Mouse (Mus musculus) bone marrow, adult 2 months (tissue): Measurements from ENCODE around the gene Tent4b. TPM values are rescaled to one million over a fixed set of nuclear protein-coding genes. Genes with fewer than 3 reads are reported as not detected.
A peak's percentile ranks its signal among the peaks of the same experiment; 100 is the strongest.

Source experiments
- H3K27ac ChIP-seq: fragments of 200-500 bp; 2 replicates; pipeline ENCODE4 v1.5.1; 2012; ENCODE audit warnings: low read depth, mild to moderate bottlenecking, control low read depth, inconsistent platforms, low read length; ENCODE audit not compliant: control insufficient read depth, poor library complexity, insufficient read depth
- H3K4me1 ChIP-seq: fragments of 200-500 bp; 2 replicates; pipeline ENCODE4 v1.6.1; 2011; ENCODE audit warnings: low read length; ENCODE audit not compliant: control insufficient read depth, insufficient read depth
- H3K4me3 ChIP-seq: fragments of 200-500 bp; replicated peaks from 2 replicates; pipeline ENCODE3; 2011; ENCODE audit warnings: mild to moderate bottlenecking, low read depth, low read length, control low read depth; ENCODE audit not compliant: control insufficient read depth
- CTCF ChIP-seq: fragments of 200-500 bp; IDR thresholded peaks from 2 replicates; pipeline ENCODE4 v1.5.1; 2011; ENCODE audit warnings: low read length, control low read depth; ENCODE audit not compliant: control insufficient read depth, insufficient read depth
- POLR2A ChIP-seq: fragments of 200-500 bp; IDR thresholded peaks from 2 replicates; pipeline ENCODE4 v1.6.1; 2011; ENCODE audit warnings: low read depth, mild to moderate bottlenecking, control low read depth, low read length, borderline replicate concordance; ENCODE audit not compliant: control insufficient read depth
- WGBS: fragments of 180-500 bp; shearing (Covaris S2); methylation state at CpG from one replicate; pipeline ENCODE4 v1.1.7; 2018; 5-methylcytosine and 5-hydroxymethylcytosine counted together
- polyA plus RNA-seq: library from polyadenylated mRNA; stranded (reverse); fragments of >200 nt; gene quantifications from 2 replicates; pipeline ENCODE4 v1.2.4, GENCODE M21; 2011; ENCODE audit warnings: low replicate concordance; ENCODE audit not compliant: missing spikeins, insufficient read depth, insufficient read length

Gene Tent4b
- polyA plus RNA-seq, 1 experiment, result 15.1 TPM

- Histone ChIP-seq H3K4me1 (peaks cover 8% of the 10 kb centered on the region; the same call in 1 of the 2 replicates), H3K4me3 (no peak overlapping the region), H3K27ac (no peak overlapping the region)
- 8% methylated on average over 6 of the region's 6 CpGs for WGBS
- TF ChIP-seq POLR2A (no peak), CTCF (no peak)
Observed at GRCm38 (mm10) chr8:88279670-88280069, 80.7 kb downstream of the Tent4b start.

GRCm38 (mm10) chr8:88280904-88281303, 81.9 kb downstream of the Tent4b start:
- TF ChIP-seq CTCF (no peak), POLR2A (no peak)

DNA sequence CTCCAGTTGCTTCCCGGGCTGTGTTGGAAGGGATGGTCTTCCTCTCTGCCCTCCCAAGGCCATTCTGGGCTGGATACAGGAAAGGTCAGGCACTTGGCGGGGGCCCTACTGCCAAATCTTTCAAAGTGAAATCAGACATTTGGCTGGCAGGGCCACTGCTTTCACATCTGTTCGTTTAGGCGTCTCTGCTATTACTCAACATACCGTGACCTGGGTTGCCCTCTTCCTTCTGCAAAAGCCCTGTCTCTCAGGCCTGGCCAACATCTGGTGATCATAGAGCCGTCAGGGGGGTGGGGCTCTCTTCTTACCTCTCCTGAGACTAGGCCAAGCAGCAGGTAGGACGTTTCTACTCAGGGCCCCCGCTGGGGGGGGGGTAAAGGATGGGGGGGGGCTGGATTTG, 83.7 kb downstream of the Tent4b start:
- TF ChIP-seq POLR2A (no peak), CTCF (no peak)
- H3K27ac ChIP-seq, result peak overlapping the region; percentile 43
- WGBS, result 14% methylated on average over 8 of the region's 8 CpGs
- H3K4me3 ChIP-seq, result no peak overlapping the region
- peaks cover 8% of the 10 kb centered on the region; the same call in 1 of the 2 replicates for H3K4me1 ChIP-seq

More at GRCm38 (mm10) chr8:88280904-88281303, 81.9 kb downstream of the Tent4b start:
- H3K4me1 ChIP-seq, result peaks cover 8% of the 10 kb centered on the region; the same call in 1 of the 2 replicates
- no peak overlapping the region for H3K27ac ChIP-seq
- no peak overlapping the region for H3K4me3 ChIP-seq
- WGBS, result 19% methylated on average over 7 of the region's 7 CpGs

DNA sequence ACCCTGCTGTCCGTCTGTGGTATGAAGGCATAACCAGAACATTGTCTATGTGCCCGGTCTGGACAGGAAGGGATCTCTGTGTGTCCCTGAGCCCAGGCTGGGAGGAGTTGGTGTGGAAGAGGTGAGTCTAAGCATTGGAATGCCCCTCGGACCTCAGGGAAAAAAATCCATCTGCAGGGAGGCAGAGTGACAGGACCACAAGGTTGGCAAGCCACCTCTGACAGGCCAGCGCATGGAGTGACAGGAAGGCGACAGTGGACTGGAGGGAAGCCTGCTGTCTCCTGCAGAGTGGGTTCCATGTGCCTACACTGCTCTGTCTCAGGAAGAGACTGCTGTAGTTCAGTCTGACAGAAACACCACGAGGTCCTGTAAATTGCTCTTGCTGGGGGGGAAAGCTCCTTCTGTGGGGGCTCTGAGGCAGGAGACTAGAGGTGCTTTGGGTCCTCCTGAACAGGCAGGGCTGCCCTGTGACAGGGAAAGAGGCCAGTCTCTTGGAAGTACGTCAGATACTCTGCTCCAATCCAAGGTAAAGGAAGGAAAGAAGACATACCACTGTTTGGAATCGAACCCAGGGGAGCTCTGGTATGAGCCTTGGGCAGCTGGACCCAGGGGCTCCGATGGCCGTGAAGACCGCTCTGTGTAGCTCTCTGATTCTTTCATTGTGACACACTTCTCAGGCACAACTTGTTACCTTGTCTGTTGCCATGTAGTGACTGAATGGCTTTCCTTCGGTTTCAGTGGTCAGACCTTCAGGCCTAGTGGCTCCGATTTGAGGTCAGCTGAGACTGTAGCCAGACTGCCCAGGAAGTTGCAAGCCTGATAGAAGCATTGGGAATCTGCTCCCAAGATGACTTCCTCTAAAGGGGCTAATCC, 84.5 kb downstream of the Tent4b start:
- H3K4me1 ChIP-seq, result peaks cover 12% of the 10 kb centered on the region; the same call in 1 of the 2 replicates
- no peak for TF ChIP-seq POLR2A
- TF ChIP-seq CTCF, result no peak
- H3K4me3 ChIP-seq, result no peak overlapping the region
- H3K27ac ChIP-seq, result no peak overlapping the region
- WGBS, result 71% methylated on average over 13 of the region's 13 CpGs

DNA sequence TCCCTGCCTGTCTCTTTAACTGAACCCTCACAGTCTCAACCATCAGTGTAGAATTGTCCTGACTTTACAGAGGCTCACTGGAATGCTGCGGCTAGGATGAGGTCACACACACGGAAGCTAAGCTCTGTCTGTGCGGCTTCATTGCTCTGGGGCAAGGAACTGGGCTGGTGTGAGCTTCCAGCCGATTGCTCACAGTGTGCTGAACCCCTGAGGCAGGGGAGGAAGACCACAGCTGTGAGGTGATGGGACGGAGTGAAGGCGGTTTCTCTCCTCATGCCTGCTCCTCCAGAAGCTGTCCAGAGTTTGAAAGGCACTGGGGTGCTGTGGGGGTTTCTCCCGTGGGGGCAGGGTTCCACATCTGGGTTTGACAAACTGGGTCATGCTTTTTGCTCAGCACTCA, 85.7 kb downstream of the Tent4b start:
- Histone ChIP-seq H3K27ac (peak overlapping the region; percentile 53; the same call in 1 of the 2 replicates), H3K4me1 (peaks cover 9% of the 10 kb centered on the region; the same call in 1 of the 2 replicates), H3K4me3 (no peak overlapping the region)
- no peak for TF ChIP-seq POLR2A
- no peak for TF ChIP-seq CTCF
- WGBS, result 78% methylated on average over 7 of the region's 7 CpGs

- H3K4me1 ChIP-seq, result peaks cover 11% of the 10 kb centered on the region; the same call in 1 of the 2 replicates
- no peak overlapping the region for H3K4me3 ChIP-seq
- no peak for TF ChIP-seq POLR2A
- peak; percentile 47; the same call in 1 of the 2 replicates for TF ChIP-seq CTCF
- WGBS, result 70% methylated on average over 8 of the region's 8 CpGs
- peak overlapping the region; percentile 53 for H3K27ac ChIP-seq
Observed at GRCm38 (mm10) chr8:88285469-88286356, 86.7 kb downstream of the Tent4b start.

- TF ChIP-seq CTCF (no peak), POLR2A (no peak)
- Histone ChIP-seq H3K4me3 (no peak overlapping the region), H3K27ac (no peak overlapping the region), H3K4me1 (peaks cover 12% of the 10 kb centered on the region)
- WGBS, result 79% methylated on average over 14 of the region's 14 CpGs
Observed at GRCm38 (mm10) chr8:88286421-88286960, 87.5 kb downstream of the Tent4b start.

- TF ChIP-seq POLR2A (peak; percentile 43; the same call in 1 of the 2 replicates), CTCF (no peak)
- 7% methylated on average over 12 of the region's 12 CpGs for WGBS
- peaks cover 14% of the 10 kb centered on the region for H3K4me1 ChIP-seq
- H3K4me3 ChIP-seq, result peak overlapping the region; percentile 45
- peak overlapping the region; percentile 88 for H3K27ac ChIP-seq
Observed at GRCm38 (mm10) chr8:88288622-88289242, 89.7 kb downstream of the Tent4b start.
